Mouse (Mus musculus): Measurements from ENCODE around the gene Mrpl2. TPM values are rescaled to one million over a fixed set of nuclear protein-coding genes. Genes with fewer than 3 reads are reported as not detected.
A peak's percentile ranks its signal among the peaks of the same experiment; 100 is the strongest.

Mrpl2 gene
- polyA plus RNA-seq, 1 experiment from 2014 or later, result 106 TPM

- no peaks in the 10 kb centered on the region for H3K9me3 ChIP-seq (replicated peaks)
- peak within 1 kb of the TSS; percentile 88 for H3K27ac ChIP-seq
- peaks cover 44% of the 10 kb centered on the region for H3K4me1 ChIP-seq
- ATAC-seq, result peak; percentile 88
- H3K36me3 ChIP-seq, result peaks cover 50% of the 10 kb centered on the region
- peak within 1 kb of the TSS; percentile 98 for H3K4me2 ChIP-seq
- under 1% methylated on average over 58 of the region's 58 CpGs for WGBS (ENCODE audit: insufficient replicate concordance)
- no peaks in the 10 kb centered on the region for H3K27me3 ChIP-seq (replicated peaks)
- peak within 1 kb of the TSS; percentile 77 for H3K4me3 ChIP-seq
- peak within 1 kb of the TSS; percentile 87 for H3K9ac ChIP-seq
Measured at GRCm38 (mm10) chr17:46650232-46651031, 4.4 kb downstream of the Mrpl2 start, which contains the start of gene Cul7. Gene Cul7 (plus strand): TSS chr17:46650337.

GRCm38 (mm10) chr17:46651292-46651691 lies 5.3 kb downstream of the Mrpl2 start:
- H3K27me3 ChIP-seq (replicated peaks), result no peaks in the 10 kb centered on the region
- peaks cover 58% of the 10 kb centered on the region for H3K36me3 ChIP-seq
- WGBS (ENCODE audit: insufficient replicate concordance), result 70% methylated on average over 17 of the region's 17 CpGs
- peak overlapping the region; percentile 77 for H3K4me3 ChIP-seq
- peak overlapping the region; percentile 98 for H3K4me2 ChIP-seq
- peak overlapping the region; percentile 88 for H3K27ac ChIP-seq
- H3K9me3 ChIP-seq (replicated peaks), result no peaks in the 10 kb centered on the region
- peaks cover 48% of the 10 kb centered on the region for H3K4me1 ChIP-seq
- H3K9ac ChIP-seq, result peak overlapping the region; percentile 87
- ATAC-seq, result no peak

- Histone ChIP-seq H3K9me3 (replicated peaks) (no peaks in the 10 kb centered on the region), H3K27ac (0 out of 2 replicates have a peak overlapping the region, but pooled peaks have one; percentile 22), H3K4me2 (peak overlapping the region; percentile 98), H3K9ac (peak overlapping the region; percentile 87), H3K4me3 (peak overlapping the region; percentile 77), H3K36me3 (peaks cover 65% of the 10 kb centered on the region), H3K27me3 (replicated peaks) (no peaks in the 10 kb centered on the region), H3K4me1 (peaks cover 42% of the 10 kb centered on the region)
- no peak for ATAC-seq
- WGBS (ENCODE audit: insufficient replicate concordance), result 77% methylated on average over 20 of the region's 20 CpGs
Measured at GRCm38 (mm10) chr17:46651755-46652547, 5.9 kb downstream of the Mrpl2 start.

- no peak for ATAC-seq
- peaks cover 91% of the 10 kb centered on the region for H3K36me3 ChIP-seq
- 77% methylated on average over 6 of the region's 6 CpGs for WGBS (ENCODE audit: insufficient replicate concordance)
- no peak overlapping the region for H3K9ac ChIP-seq
- no peak overlapping the region for H3K4me2 ChIP-seq
- no peak overlapping the region for H3K4me3 ChIP-seq
- no peaks in the 10 kb centered on the region for H3K9me3 ChIP-seq (replicated peaks)
- no peaks in the 10 kb centered on the region for H3K27me3 ChIP-seq (replicated peaks)
- H3K4me1 ChIP-seq, result peaks cover 20% of the 10 kb centered on the region
- no peak overlapping the region for H3K27ac ChIP-seq
Measured at GRCm38 (mm10) chr17:46656054-46656453, 10.0 kb downstream of the Mrpl2 start.

- no peak overlapping the region for H3K27ac ChIP-seq
- ATAC-seq, result no peak
- no peaks in the 10 kb centered on the region for H3K4me1 ChIP-seq
- no peak overlapping the region for H3K4me2 ChIP-seq
- H3K27me3 ChIP-seq (replicated peaks), result no peaks in the 10 kb centered on the region
- no peak overlapping the region for H3K4me3 ChIP-seq
- no peaks in the 10 kb centered on the region for H3K9me3 ChIP-seq (replicated peaks)
- no peak overlapping the region for H3K9ac ChIP-seq
- WGBS (ENCODE audit: insufficient replicate concordance), result 95% methylated on average over 9 of the region's 9 CpGs
- peaks cover 97% of the 10 kb centered on the region for H3K36me3 ChIP-seq
Measured at GRCm38 (mm10) chr17:46661351-46661750, 15.3 kb downstream of the Mrpl2 start.

- ATAC-seq, result no peak
- no peak overlapping the region for H3K4me2 ChIP-seq
- no peaks in the 10 kb centered on the region for H3K4me1 ChIP-seq
- H3K27me3 ChIP-seq (replicated peaks), result no peaks in the 10 kb centered on the region
- WGBS (ENCODE audit: insufficient replicate concordance), result 89% methylated on average over 12 of the region's 12 CpGs
- H3K36me3 ChIP-seq, result peaks cover 96% of the 10 kb centered on the region
- no peak overlapping the region for H3K27ac ChIP-seq
- H3K9ac ChIP-seq, result no peak overlapping the region
- no peaks in the 10 kb centered on the region for H3K9me3 ChIP-seq (replicated peaks)
- no peak overlapping the region for H3K4me3 ChIP-seq
Measured at GRCm38 (mm10) chr17:46661981-46662380, 16.0 kb downstream of the Mrpl2 start.

GRCm38 (mm10) chr17:46662730-46663129 lies 16.7 kb downstream of the Mrpl2 start:
- Histone ChIP-seq H3K4me2 (no peak overlapping the region), H3K9ac (no peak overlapping the region), H3K27ac (no peak overlapping the region), H3K4me1 (no peaks in the 10 kb centered on the region), H3K4me3 (no peak overlapping the region), H3K9me3 (replicated peaks) (no peaks in the 10 kb centered on the region), H3K36me3 (peaks cover 93% of the 10 kb centered on the region), H3K27me3 (replicated peaks) (no peaks in the 10 kb centered on the region)
- 83% methylated on average over 5 of the region's 5 CpGs for WGBS (ENCODE audit: insufficient replicate concordance)
- ATAC-seq, result no peak

GRCm38 (mm10) chr17:46667712-46668111 lies 21.7 kb downstream of the Mrpl2 start:
- H3K9ac ChIP-seq, result no peak overlapping the region
- no peaks in the 10 kb centered on the region for H3K9me3 ChIP-seq (replicated peaks)
- no peak overlapping the region for H3K4me3 ChIP-seq
- peaks cover 81% of the 10 kb centered on the region for H3K36me3 ChIP-seq
- H3K4me2 ChIP-seq, result no peak overlapping the region
- no peak overlapping the region for H3K27ac ChIP-seq
- peaks cover 4% of the 10 kb centered on the region for H3K4me1 ChIP-seq
- 87% methylated on average over 16 of the region's 16 CpGs for WGBS (ENCODE audit: insufficient replicate concordance)
- ATAC-seq, result no peak
- H3K27me3 ChIP-seq (replicated peaks), result no peaks in the 10 kb centered on the region

- no peaks in the 10 kb centered on the region for H3K9me3 ChIP-seq (replicated peaks)
- H3K27ac ChIP-seq, result no peak overlapping the region
- H3K36me3 ChIP-seq, result peaks cover 67% of the 10 kb centered on the region
- H3K4me3 ChIP-seq, result no peak overlapping the region
- H3K27me3 ChIP-seq (replicated peaks), result no peaks in the 10 kb centered on the region
- no peak overlapping the region for H3K4me2 ChIP-seq
- no peak for ATAC-seq
- H3K4me1 ChIP-seq, result peaks cover 20% of the 10 kb centered on the region
- 88% methylated on average over 10 of the region's 10 CpGs for WGBS (ENCODE audit: insufficient replicate concordance)
- no peak overlapping the region for H3K9ac ChIP-seq
Measured at GRCm38 (mm10) chr17:46669911-46670310, 23.9 kb downstream of the Mrpl2 start.

- under 1% methylated on average over 43 of the region's 43 CpGs for WGBS (ENCODE audit: insufficient replicate concordance)
- Histone ChIP-seq H3K36me3 (peaks cover 75% of the 10 kb centered on the region), H3K4me2 (peak within 1 kb of the TSS; percentile 83), H3K4me3 (peak within 1 kb of the TSS; percentile 76), H3K4me1 (peaks cover 37% of the 10 kb centered on the region), H3K27ac (peak within 1 kb of the TSS; percentile 83), H3K9ac (peak within 1 kb of the TSS; percentile 75), H3K9me3 (replicated peaks) (no peaks in the 10 kb centered on the region), H3K27me3 (replicated peaks) (no peaks in the 10 kb centered on the region)
- peak; percentile 93 for ATAC-seq
Measured at GRCm38 (mm10) chr17:46673850-46674529, 28.0 kb downstream of the Mrpl2 start, which contains the start of gene Rrp36. Gene Rrp36 (minus strand): TSS chr17:46674352.

- Histone ChIP-seq H3K36me3 (peaks cover 68% of the 10 kb centered on the region), H3K27ac (peak overlapping the region; percentile 83), H3K4me2 (peak overlapping the region; percentile 83), H3K27me3 (replicated peaks) (no peaks in the 10 kb centered on the region), H3K4me3 (peak overlapping the region; percentile 76), H3K9me3 (replicated peaks) (no peaks in the 10 kb centered on the region), H3K9ac (peak overlapping the region; percentile 75), H3K4me1 (peaks cover 45% of the 10 kb centered on the region)
- WGBS (ENCODE audit: insufficient replicate concordance), result 32% methylated on average over 15 of the region's 15 CpGs
- ATAC-seq, result peak; percentile 33
Measured at GRCm38 (mm10) chr17:46674530-46675283, 28.7 kb downstream of the Mrpl2 start.

Measured in liver, embryonic 12.5 days (tissue).